Comparison of ENCODE assay signal across 8 mouse cellular contexts in the genomic region with DNA sequence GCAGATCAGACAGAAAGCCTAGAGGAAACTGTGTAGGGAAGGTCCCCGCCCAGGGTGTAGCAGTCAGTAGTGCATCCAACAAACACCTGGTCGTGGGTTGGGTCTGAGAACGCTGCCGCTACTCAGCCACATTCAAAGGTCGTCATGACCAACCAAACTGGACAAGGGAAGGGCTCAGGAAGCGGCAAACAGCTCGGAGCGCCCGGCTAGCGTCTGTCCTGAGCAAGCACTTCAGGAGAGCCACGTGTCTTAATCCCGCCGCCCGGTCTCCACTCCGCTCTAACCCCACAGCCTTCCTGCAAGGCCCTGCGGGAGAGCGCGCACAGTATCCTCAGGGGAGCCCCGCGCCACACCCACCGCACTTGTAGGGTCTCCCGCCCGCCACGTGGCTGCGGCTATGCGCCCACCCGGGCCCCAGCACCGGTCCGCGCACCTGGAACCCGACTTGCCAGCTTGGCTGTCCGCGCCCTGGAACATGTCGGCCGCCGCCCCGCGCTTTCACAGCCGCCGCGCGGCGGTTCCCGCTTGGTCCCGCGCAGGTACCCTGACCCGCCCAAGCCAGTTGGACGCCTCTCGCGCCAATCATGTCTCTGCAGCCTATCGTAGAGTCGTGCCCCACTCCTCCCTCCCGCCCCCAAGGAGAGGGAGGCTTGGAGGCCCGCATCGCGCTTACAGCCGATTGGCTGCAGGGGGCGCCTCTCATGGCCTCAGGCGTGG. TPM values are rescaled to one million over a fixed set of nuclear protein-coding genes. Genes with fewer than 3 reads are reported as not detected.
DNase-seq lines count a peak whose midpoint lies in the region; ATAC-seq and TF ChIP-seq lines count a peak whose summit lies in the region.

Gene Jpt2 (minus strand): TSS at position 555 of the 717 bp plus-strand sequence.

- no peaks in the 10 kb centered on the region for H3K9me3 ChIP-seq in heart, embryonic 12.5 days (replicated peaks)
- H3K9me3 ChIP-seq in kidney, postnatal 0 days (replicated peaks; ENCODE audit: low read length) = no peaks in the 10 kb centered on the region

- WGBS in heart, embryonic 12.5 days = under 1% methylated on average over 59 of the region's 59 CpGs
- under 1% methylated on average over 58 of the region's 59 CpGs for WGBS in kidney, postnatal 0 days
- WGBS in liver, adult 2 months = under 1% methylated on average over 59 of the region's 59 CpGs

- peak; percentile 97 for DNase-seq in CD4-positive helper T cell, adult 2 months (ENCODE audit: low read depth, low spot score)
- peak; percentile 99 for DNase-seq in brain, adult 2 months (ENCODE audit: low read depth, low spot score)
- DNase-seq in kidney, postnatal 0 days (ENCODE audit: low spot score) = peak; percentile 98
- peak; percentile 90 for DNase-seq in liver, adult 2 months (ENCODE audit: extremely low read depth, low read depth, low spot score)
- peak; percentile 97 to 98 for DNase-seq in spleen, postnatal 36 days (ENCODE audit: low spot score in 2 of 2)

- peaks cover 52% of the 10 kb centered on the region for H3K36me3 ChIP-seq in heart, embryonic 12.5 days
- peaks cover 36% of the 10 kb centered on the region; the same call in 1 of the 2 replicates for H3K36me3 ChIP-seq in kidney, postnatal 0 days (ENCODE audit: insufficient read depth, low read length)
- peaks cover 18% of the 10 kb centered on the region for H3K36me3 ChIP-seq in liver, adult 2 months (ENCODE audit: control insufficient read depth, insufficient read depth, low read length)

- H3K4me2 ChIP-seq in heart, embryonic 12.5 days = peak within 1 kb of the TSS; percentile 83
- peak within 1 kb of the TSS; percentile 65 for H3K4me2 ChIP-seq in kidney, postnatal 0 days (ENCODE audit: low read length)

- H3K9ac ChIP-seq in heart, embryonic 12.5 days = peak within 1 kb of the TSS; percentile 98
- H3K9ac ChIP-seq in kidney, postnatal 0 days (ENCODE audit: low read depth, low read length) = peak within 1 kb of the TSS; percentile 74
- H3K9ac ChIP-seq in liver, adult 2 months (ENCODE audit: low read depth, low read length) = peak within 1 kb of the TSS; percentile 69

- peak; percentile 42; the same call in 1 of the 2 replicates for TF ChIP-seq POLR2A in embryonic fibroblast, embryonic 13.5 days (IDR thresholded peaks at IDR 0.05; ENCODE audit: low read depth, low read length)
- no peak for TF ChIP-seq POLR2A in liver, adult 2 months (IDR thresholded peaks at IDR 0.05; ENCODE audit: extremely low read depth, insufficient read depth, low read length)

- H3K79me2 ChIP-seq in liver, adult 2 months (ENCODE audit: control insufficient read depth, insufficient read depth, low read length) = peaks cover 3% of the 10 kb centered on the region; the same call in 1 of the 2 replicates

- TF ChIP-seq CTCF in embryonic fibroblast, embryonic 13.5 days (IDR thresholded peaks at IDR 0.05; ENCODE audit: borderline replicate concordance, insufficient read depth, low read length) = no peak
- peak; percentile 65 for TF ChIP-seq CTCF in kidney, postnatal 0 days (IDR thresholded peaks at IDR 0.05; ENCODE audit: low read depth)
- peak; percentile 36; the same call in 1 of the 2 replicates for TF ChIP-seq CTCF in liver, adult 2 months (IDR thresholded peaks at IDR 0.05; ENCODE audit: low read depth, low read length)

- peak within 1 kb of the TSS; percentile 75 for H3K4me3 ChIP-seq in embryonic fibroblast, embryonic 13.5 days (ENCODE audit: insufficient read depth, low read length)
- peak within 1 kb of the TSS; percentile 100 for H3K4me3 ChIP-seq in heart, embryonic 12.5 days
- H3K4me3 ChIP-seq in kidney, postnatal 0 days (replicated peaks; ENCODE audit: low read depth, low read length) = peak within 1 kb of the TSS; percentile 80
- H3K4me3 ChIP-seq in liver, adult 2 months (ENCODE audit: insufficient read depth, low read depth, low read length) = peak within 1 kb of the TSS; percentile 68

- peak within 1 kb of the TSS; percentile 29 for H3K27ac ChIP-seq in embryonic fibroblast, embryonic 13.5 days (ENCODE audit: insufficient read depth, low read length)
- peak within 1 kb of the TSS; percentile 92 for H3K27ac ChIP-seq in heart, embryonic 12.5 days (ENCODE audit: poor library complexity, severe bottlenecking)
- peak within 1 kb of the TSS; percentile 81 for H3K27ac ChIP-seq in kidney, postnatal 0 days
- H3K27ac ChIP-seq in liver, adult 2 months (replicated peaks; ENCODE audit: insufficient read depth, low read depth, low read length) = peak within 1 kb of the TSS; percentile 21

- peak; percentile 100 for ATAC-seq in heart, embryonic 12.5 days (ENCODE audit: insufficient number of reproducible peaks, low FRiP score)
- ATAC-seq in kidney, postnatal 0 days (replicated peaks; ENCODE audit: low FRiP score, low read depth) = peak; percentile 100
- ATAC-seq in monocyte, adult 5-6 weeks (replicated peaks; ENCODE audit: insufficient number of reproducible peaks, low FRiP score, low TSS enrichment, poor library complexity, severe bottlenecking) = peak; percentile 100

- H3K4me1 ChIP-seq in embryonic fibroblast, embryonic 13.5 days (ENCODE audit: control insufficient read depth, insufficient read depth, low read length) = peaks cover 2% of the 10 kb centered on the region
- H3K4me1 ChIP-seq in heart, embryonic 12.5 days (replicated peaks) = peaks cover 12% of the 10 kb centered on the region
- peaks cover 6% of the 10 kb centered on the region; the same call in 1 of the 2 replicates for H3K4me1 ChIP-seq in kidney, postnatal 0 days (replicated peaks; ENCODE audit: insufficient read depth, low read length)
- H3K4me1 ChIP-seq in liver, adult 2 months (ENCODE audit: control insufficient read depth, insufficient read depth, low read length) = peaks cover 5% of the 10 kb centered on the region

- no peaks in the 10 kb centered on the region for H3K27me3 ChIP-seq in heart, embryonic 12.5 days (replicated peaks)
- H3K27me3 ChIP-seq in kidney, postnatal 0 days (ENCODE audit: insufficient read depth, low read length) = no peaks in the 10 kb centered on the region
- no peaks in the 10 kb centered on the region for H3K27me3 ChIP-seq in liver, adult 2 months (ENCODE audit: control insufficient read depth, insufficient read depth, low read length)

RNA-seq across cellular contexts. Expression of gene Jpt2, which starts in this region (rescaled TPM):
- 90.5 and 109 TPM in 2 replicates for polyA plus RNA-seq in embryonic fibroblast, embryonic 13.5 days (2011; ENCODE audit: insufficient read length, low read depth, missing spikeins)
- 140 and 144 TPM in 2 replicates for polyA plus RNA-seq in heart, embryonic 12.5 days (2016; fragmentation: Nextera tagmentation; extraction: Ambion mirVana)
- 95.0 and 108 TPM in 2 replicates for polyA plus RNA-seq in kidney, postnatal 0 days (2015; fragmentation: Nextera tagmentation; extraction: Ambion mirVana)
- total RNA-seq in liver, adult 2 months (2014; rRNA removed) = 29.0 and 34.3 TPM in 2 replicates
- 12.1 and 12.2 TPM in 2 replicates for polyA plus RNA-seq in liver, adult 2 months (2012; rRNA removed)
- 13.4 to 14.4 TPM (median 14.2 TPM) in 3 replicates for total RNA-seq in monocyte, adult 5-6 weeks (2017)

Comparison
In these comparisons a context has a peak if more than half of its experiments do, and no peak if none do; other contexts are left out.
1. Peak in every context shown above with its lines: DNase-seq, ATAC-seq, H3K4me3 ChIP-seq and H3K27ac ChIP-seq.
2. H3K27ac ChIP-seq: peak in every context shown above with its lines; median percentile 92 in heart, embryonic 12.5 days; 81 in kidney, postnatal 0 days; 29 in embryonic fibroblast, embryonic 13.5 days; 21 in liver, adult 2 months.